Mouse (Mus musculus) spleen, adult 2 months (tissue): ENCODE results near the gene Zbtb37.

Experiments
- CTCF ChIP-seq: fragments of 200-500 bp; IDR thresholded peaks from 2 replicates; pipeline ENCODE4 v1.5.1; 2011; ENCODE audit warnings: mild to moderate bottlenecking, inconsistent platforms; ENCODE audit not compliant: insufficient read depth, insufficient read length, insufficient replicate concordance; ENCODE audit errors: extremely low read depth
- POLR2A ChIP-seq: fragments of 200-500 bp; IDR thresholded peaks from 2 replicates; pipeline ENCODE4 v1.6.1; 2011; ENCODE audit warnings: low read depth, low read length, inconsistent platforms

DNA sequence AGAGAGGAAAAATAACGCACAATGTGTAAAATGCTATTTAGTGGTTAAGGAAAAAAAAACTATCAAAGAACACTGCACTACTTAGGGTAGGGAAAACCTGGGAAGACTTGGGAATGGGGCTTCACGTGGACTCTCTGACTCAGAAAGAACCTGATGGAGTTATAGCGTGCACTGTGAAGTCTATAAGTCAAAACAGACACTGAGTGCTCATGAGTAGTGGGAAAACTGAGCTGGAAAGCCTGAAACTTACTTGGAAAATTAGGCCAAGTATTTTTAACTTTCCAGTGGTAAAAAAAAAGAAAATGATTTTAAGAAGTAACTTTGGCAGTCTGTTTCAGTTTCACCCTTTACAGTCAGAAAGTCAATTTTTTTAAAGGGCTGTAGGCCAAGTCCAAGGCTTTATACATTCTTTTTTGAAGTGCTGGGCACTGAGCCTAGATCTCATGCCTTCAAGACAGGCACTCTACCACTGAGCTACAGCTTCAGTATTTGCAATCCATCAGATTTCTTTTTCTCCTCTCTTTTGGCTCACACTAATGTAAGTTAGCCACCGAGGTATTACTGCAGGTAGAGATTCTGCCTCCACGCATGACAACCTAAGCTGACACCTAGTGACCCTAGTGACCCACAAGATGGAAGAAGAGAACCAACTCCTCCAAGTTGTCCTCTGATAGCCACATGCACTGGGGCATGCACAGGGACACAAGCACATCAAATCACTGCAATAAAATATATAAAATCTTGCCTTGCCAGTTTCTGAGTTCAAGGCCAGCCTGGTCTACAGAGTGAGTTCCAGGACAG lies 9.0 kb downstream of the Zbtb37 start:
- TF ChIP-seq POLR2A (no peak), CTCF (no peak)
